Comparison of ENCODE assay signal across 10 mouse cellular contexts in the genomic region with DNA sequence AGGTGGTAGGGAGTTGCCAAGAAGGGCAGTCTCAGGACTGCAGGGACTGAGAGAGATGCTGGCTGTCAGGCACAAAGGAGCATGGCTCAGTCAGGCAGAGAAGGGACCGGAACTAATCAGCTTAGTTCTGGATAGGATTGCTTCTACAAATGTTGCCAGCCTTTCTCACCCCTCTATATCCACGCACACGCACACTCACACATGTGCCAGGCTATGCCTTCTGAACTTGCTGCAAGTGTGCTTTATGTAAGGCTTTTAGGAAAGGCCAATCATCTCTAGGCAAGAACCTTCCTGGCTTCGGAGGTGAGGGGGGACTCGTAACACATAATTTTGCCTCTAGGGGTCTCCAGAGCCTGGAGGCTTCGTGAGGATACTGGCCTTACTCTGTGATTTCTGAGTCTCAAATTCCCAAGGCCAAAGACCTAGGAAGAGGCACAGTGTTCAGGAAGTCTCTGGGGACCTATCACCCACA. TPM values are rescaled to one million over a fixed set of nuclear protein-coding genes. Genes with fewer than 3 reads are reported as not detected.
A peak's percentile ranks its signal among the peaks of the same experiment; 100 is the strongest.
DNase-seq lines count a peak whose midpoint lies in the region; ATAC-seq and TF ChIP-seq lines count a peak whose summit lies in the region.
"Had no signal": no experiment of that assay in that cellular context is flagged by ENCODE, and none has a peak within 500 bp of the region (broad histone marks: within the 10 kb centered on the region; RNA-seq: fewer than 3 reads in every experiment).

No protein-coding gene starts in this region.

- TF ChIP-seq CTCF in ES-Bruce4 (IDR thresholded peaks at IDR 0.05; ENCODE audit: low read depth, low read length) = peak; percentile 34

- no peaks in the 10 kb centered on the region for H3K4me1 ChIP-seq in ES-Bruce4 (ENCODE audit: control insufficient read depth, insufficient read depth, low read length)
- H3K4me1 ChIP-seq in embryonic facial prominence, embryonic 15.5 days = no peaks in the 10 kb centered on the region
- H3K4me1 ChIP-seq in midbrain, embryonic 11.5 days (ENCODE audit: control insufficient read depth, insufficient read depth, low read length) = peaks cover 5% of the 10 kb centered on the region; the same call in 1 of the 2 replicates
- H3K4me1 ChIP-seq: limb, embryonic 15.5 days had no signal

- H3K4me2 ChIP-seq in embryonic facial prominence, embryonic 15.5 days (replicated peaks) = no peak overlapping the region
- no peak overlapping the region for H3K4me2 ChIP-seq in midbrain, embryonic 11.5 days
- H3K4me2 ChIP-seq: limb, embryonic 15.5 days had no signal

- TF ChIP-seq EP300 in ES-Bruce4 (IDR thresholded peaks at IDR 0.05; ENCODE audit: insufficient read depth, low read depth, low read length) = no peak

- H3K9me3 ChIP-seq in ES-Bruce4 (replicated peaks; ENCODE audit: control insufficient read depth, insufficient read depth, low read length, poor library complexity, severe bottlenecking) = no peaks in the 10 kb centered on the region
- no peaks in the 10 kb centered on the region for H3K9me3 ChIP-seq in embryonic facial prominence, embryonic 15.5 days (replicated peaks)
- no peaks in the 10 kb centered on the region for H3K9me3 ChIP-seq in midbrain, embryonic 11.5 days (ENCODE audit: control insufficient read depth, low read length)
- H3K9me3 ChIP-seq: limb, embryonic 15.5 days had no signal

- H3K9ac ChIP-seq in ES-Bruce4 (ENCODE audit: low read depth, poor library complexity, severe bottlenecking) = no peak overlapping the region
- H3K9ac ChIP-seq in embryonic facial prominence, embryonic 15.5 days = no peak overlapping the region
- H3K9ac ChIP-seq in midbrain, embryonic 11.5 days (ENCODE audit: low read length) = no peak overlapping the region
- H3K9ac ChIP-seq: limb, embryonic 15.5 days had no signal

- no peak overlapping the region for H3K4me3 ChIP-seq in ES-Bruce4 (ENCODE audit: low read depth, low read length)
- no peak overlapping the region for H3K4me3 ChIP-seq in embryonic facial prominence, embryonic 15.5 days (replicated peaks)
- no peak overlapping the region for H3K4me3 ChIP-seq in midbrain, embryonic 11.5 days (ENCODE audit: low read depth, low read length)
- H3K4me3 ChIP-seq: erythroblast, embryonic 14.5 days; limb, embryonic 15.5 days had no signal

- H3K27me3 ChIP-seq in ES-Bruce4 (ENCODE audit: control insufficient read depth, insufficient read depth, low read length, poor library complexity, severe bottlenecking) = no peaks in the 10 kb centered on the region
- H3K27me3 ChIP-seq in embryonic facial prominence, embryonic 15.5 days = no peaks in the 10 kb centered on the region
- H3K27me3 ChIP-seq in midbrain, embryonic 11.5 days (ENCODE audit: control insufficient read depth, insufficient read depth, low read length) = no peaks in the 10 kb centered on the region
- H3K27me3 ChIP-seq: limb, embryonic 15.5 days had no signal

- no peak overlapping the region for H3K27ac ChIP-seq in ES-Bruce4 (ENCODE audit: insufficient read depth, low read length)
- no peak overlapping the region for H3K27ac ChIP-seq in embryonic facial prominence, embryonic 15.5 days (replicated peaks)
- no peak overlapping the region for H3K27ac ChIP-seq in midbrain, embryonic 11.5 days (ENCODE audit: low read depth, low read length)
- H3K27ac ChIP-seq: limb, embryonic 15.5 days had no signal

- no peaks in the 10 kb centered on the region for H3K36me3 ChIP-seq in ES-Bruce4 (ENCODE audit: control insufficient read depth, insufficient read depth, low read length, poor library complexity, severe bottlenecking)
- H3K36me3 ChIP-seq in embryonic facial prominence, embryonic 15.5 days = no peaks in the 10 kb centered on the region
- H3K36me3 ChIP-seq in midbrain, embryonic 11.5 days (ENCODE audit: control insufficient read depth, insufficient read depth, low read length) = no peaks in the 10 kb centered on the region
- H3K36me3 ChIP-seq: limb, embryonic 15.5 days had no signal

- no peak for TF ChIP-seq POLR2A in ES-Bruce4 (IDR thresholded peaks at IDR 0.05; ENCODE audit: insufficient read depth, low read length)

- no peak for DNase-seq in frontal cortex, adult 2 months (ENCODE audit: extremely low spot score in 1 of 2, low spot score in 1 of 2)
- DNase-seq in midbrain, embryonic 11.5 days (ENCODE audit: low spot score, missing footprints) = peak; percentile 93
- no peak for DNase-seq in thymus, adult 18-20 months
- no peak for DNase-seq in heart, postnatal 4 days

- 0 out of 2 replicates have a peak, but pooled peaks have one; percentile 28 for ATAC-seq in frontal cortex, adult (ENCODE audit: low TSS enrichment)
- ATAC-seq in embryonic facial prominence, embryonic 15.5 days (ENCODE audit: insufficient number of reproducible peaks, low FRiP score, low TSS enrichment, low read depth) = peak; percentile 27; the same call in 1 of the 2 replicates
- ATAC-seq in midbrain, embryonic 11.5 days (ENCODE audit: low FRiP score) = peak; percentile 89
- ATAC-seq in erythroid progenitor cell, adult 5-6 weeks (replicated peaks; ENCODE audit: low FRiP score, poor library complexity, severe bottlenecking) = no peak

- WGBS in embryonic facial prominence, embryonic 15.5 days = 22% methylated on average over 6 of the region's 6 CpGs
- 19% methylated on average over 6 of the region's 6 CpGs for WGBS in midbrain, embryonic 11.5 days

RNA-seq across cellular contexts. Expression of a gene that starts 12.8 kb away (rescaled TPM):
- 64.9 and 69.5 TPM in 2 replicates for polyA plus RNA-seq in frontal cortex, adult 2 months (2012; rRNA removed)
- 0.29 and 0.57 TPM in 2 replicates for polyA plus RNA-seq in ES-Bruce4 (2011; ENCODE audit: insufficient read depth, insufficient read length, low read depth, missing spikeins)
- 1.5 and 1.9 TPM in 2 replicates for polyA plus RNA-seq in embryonic facial prominence, embryonic 15.5 days (2015; fragmentation: Nextera tagmentation; extraction: Ambion mirVana)
- polyA plus RNA-seq in midbrain, embryonic 11.5 days (2014; fragmentation: Nextera tagmentation; extraction: Ambion mirVana) = 3.8 and 4.3 TPM in 2 replicates
- total RNA-seq in erythroid progenitor cell, adult 5-6 weeks (2015; ENCODE audit: low replicate concordance) = 0.84 and 4.0 TPM in 2 replicates
- 1.0 and 1.8 TPM in 2 replicates for total RNA-seq in erythroid progenitor cell, adult 5-6 weeks (2017; ENCODE audit: low replicate concordance)
- under 1 TPM; 0.14 to 0.27 TPM for total RNA-seq in heart, postnatal 4 days (2021)
- polyA plus RNA-seq: erythroblast, embryonic 14.5 days had no signal

RNA-seq across cellular contexts. Expression of a gene that starts 18.8 kb away (rescaled TPM):
- polyA plus RNA-seq in frontal cortex, adult 2 months (2012; rRNA removed) = 76.1 and 83.3 TPM in 2 replicates
- polyA plus RNA-seq in ES-Bruce4 (2011; ENCODE audit: insufficient read depth, insufficient read length, low read depth, missing spikeins) = 0.09 and 0.33 TPM in 2 replicates
- polyA plus RNA-seq in embryonic facial prominence, embryonic 15.5 days (2015; fragmentation: Nextera tagmentation; extraction: Ambion mirVana) = 0.88 and 1.7 TPM in 2 replicates
- polyA plus RNA-seq in midbrain, embryonic 11.5 days (2014; fragmentation: Nextera tagmentation; extraction: Ambion mirVana) = 20.1 and 20.7 TPM in 2 replicates
- total RNA-seq in erythroid progenitor cell, adult 5-6 weeks (2015; ENCODE audit: low replicate concordance) = not detected in 2 replicates
- not detected in 2 replicates for total RNA-seq in erythroid progenitor cell, adult 5-6 weeks (2017; ENCODE audit: low replicate concordance)
- 1 to 10 TPM; 1.6 to 2.1 TPM for total RNA-seq in heart, postnatal 4 days (2021)

Comparison
In these comparisons a context has a peak if more than half of its experiments do, and no peak if none do; other contexts are left out.
1. RNA of a gene that starts 12.8 kb away (polyA plus RNA-seq): 64.9 to 69.5 TPM in frontal cortex, adult 2 months; 3.8 to 4.3 TPM in midbrain, embryonic 11.5 days, 1.5 to 1.9 TPM in embryonic facial prominence, embryonic 15.5 days and 0.29 to 0.57 TPM in ES-Bruce4; every median in the first group is over 10 times any median in the second.